In the genomic region with DNA sequence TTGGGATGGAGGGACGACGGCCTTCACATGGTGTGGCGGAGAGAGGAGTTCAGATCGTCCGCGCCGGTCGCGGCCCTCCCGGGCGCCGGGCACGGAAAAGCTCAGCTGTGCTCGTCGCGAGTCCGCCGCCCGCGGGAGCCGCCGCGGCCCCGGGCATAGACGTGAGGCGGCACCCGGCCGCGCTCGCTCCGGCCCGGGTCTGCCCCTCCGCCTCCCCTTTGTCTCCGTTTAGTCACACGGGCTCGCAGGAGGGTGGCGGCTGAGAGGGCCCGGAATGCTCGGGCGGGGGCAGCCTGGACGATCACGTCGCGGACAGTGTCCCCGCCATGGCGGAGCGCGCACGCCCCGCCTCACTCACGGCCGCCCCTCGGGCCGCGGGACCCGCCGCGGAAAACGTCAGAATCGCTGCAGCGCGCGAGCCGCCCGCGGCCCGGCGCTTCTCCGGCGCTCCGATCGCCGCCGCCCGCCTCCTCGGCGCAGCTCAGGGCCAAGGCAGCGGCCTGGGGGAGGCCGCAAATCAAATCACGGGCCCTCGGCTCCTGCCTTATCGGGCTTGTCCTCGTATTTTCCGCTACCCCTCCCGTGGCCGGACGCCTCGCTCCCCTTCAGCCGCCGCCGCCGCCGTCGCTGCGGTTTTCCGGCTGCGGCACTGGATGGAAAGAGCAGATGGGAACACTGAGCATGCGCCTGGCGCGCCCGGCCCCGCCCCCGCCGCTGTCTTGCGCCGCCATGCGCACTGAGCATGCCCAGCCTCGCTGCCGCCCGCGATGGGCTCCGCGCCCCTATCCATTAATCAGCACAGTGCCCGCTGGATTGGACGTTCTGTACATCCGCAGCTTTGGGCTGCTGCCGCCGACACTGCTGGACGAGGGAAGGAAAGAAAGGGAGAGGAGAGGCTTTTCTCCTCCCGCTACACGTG, we compare ENCODE assay signal across 8 mouse cellular contexts. TPM values are rescaled to one million over a fixed set of nuclear protein-coding genes. Genes with fewer than 3 reads are reported as not detected.
DNase-seq lines count a peak whose midpoint lies in the region; ATAC-seq and TF ChIP-seq lines count a peak whose summit lies in the region.

A gene (minus strand): TSS at position 651 of the 919 bp plus-strand sequence.

- 0 out of 2 replicates have a peak, but pooled peaks have one; percentile 10 for TF ChIP-seq CTCF in testis, adult 2 months (IDR thresholded peaks at IDR 0.05; ENCODE audit: control insufficient read depth, insufficient read depth, insufficient replicate concordance, low read depth, low read length)

- TF ChIP-seq POLR2A in testis, adult 2 months (IDR thresholded peaks at IDR 0.05; ENCODE audit: control insufficient read depth, low read depth, low read length), result peak; percentile 67

- in situ Hi-C loops in ES-E14 (cut with MboI; ENCODE audit: low sequenced_read_pairs in 2 of 2, unreplicated experiment in 2 of 2), result no loop called here

- DNase-seq in ES-E14 (ENCODE audit: low read depth, low spot score), result peak; percentile 73
- peak; percentile 95 for DNase-seq in cerebellum, adult 11 months
- peak; percentile 96 for DNase-seq in forebrain, embryonic 14.5 days (ENCODE audit: low spot score)
- peak; percentile 95 to 97 for DNase-seq in heart, postnatal 14 days
- peak; percentile 95 to 97 for DNase-seq in layer of hippocampus, adult 18-20 months (ENCODE audit: low spot score in 2 of 2)
- DNase-seq in lung, adult 18-20 months, result peak; percentile 93 to 95

- ATAC-seq in forebrain, embryonic 14.5 days, result peak; percentile 99
- ATAC-seq in neural tube, embryonic 14.5 days (ENCODE audit: low read depth), result peak; percentile 98

- H3K4me3 ChIP-seq in ES-E14 (ENCODE audit: insufficient read depth in 1 of 2, low read depth in 1 of 2, low read length in 2 of 2, poor library complexity in 1 of 2, severe bottlenecking in 1 of 2), result peak within 1 kb of the TSS; percentile 91 to 92
- peak within 1 kb of the TSS; percentile 94 for H3K4me3 ChIP-seq in forebrain, embryonic 14.5 days (ENCODE audit: low read depth, low read length)
- peak within 1 kb of the TSS; percentile 98 for H3K4me3 ChIP-seq in neural tube, embryonic 14.5 days (ENCODE audit: low read depth, low read length)
- H3K4me3 ChIP-seq in testis, adult 2 months (ENCODE audit: control insufficient read depth, low read depth, low read length), result peak within 1 kb of the TSS; percentile 95

- under 1% methylated on average over 86 of the region's 121 CpGs for WGBS in forebrain, embryonic 14.5 days
- WGBS in neural tube, embryonic 14.5 days, result under 1% methylated on average over 113 of the region's 121 CpGs

- H3K9me3 ChIP-seq in ES-E14 (ENCODE audit: control insufficient read depth, insufficient read depth, low read depth, low read length), result no peaks in the 10 kb centered on the region
- H3K9me3 ChIP-seq in forebrain, embryonic 14.5 days (replicated peaks; ENCODE audit: control insufficient read depth, low read length), result no peaks in the 10 kb centered on the region
- no peaks in the 10 kb centered on the region for H3K9me3 ChIP-seq in neural tube, embryonic 14.5 days (ENCODE audit: control insufficient read depth, low read length)

- intact Hi-C loops in heart, postnatal 14 days (cut with DNase I), result loop anchor here (2.0 to 5.0 kb wide), 3 partner anchors 17 to 69 kb away; a partner anchor contains a TSS

- no peaks in the 10 kb centered on the region for H3K27me3 ChIP-seq in forebrain, embryonic 14.5 days (replicated peaks; ENCODE audit: control insufficient read depth, insufficient read depth, low read length)
- no peaks in the 10 kb centered on the region for H3K27me3 ChIP-seq in neural tube, embryonic 14.5 days (ENCODE audit: control insufficient read depth, insufficient read depth, low read length)
- H3K27me3 ChIP-seq in testis, adult 2 months (ENCODE audit: control insufficient read depth, insufficient read depth, low read length), result no peaks in the 10 kb centered on the region

- H3K4me2 ChIP-seq in forebrain, embryonic 14.5 days (ENCODE audit: low read length), result peak within 1 kb of the TSS; percentile 78
- peak within 1 kb of the TSS; percentile 60 for H3K4me2 ChIP-seq in neural tube, embryonic 14.5 days (ENCODE audit: low read depth, low read length)

- no peaks in the 10 kb centered on the region for H3K36me3 ChIP-seq in ES-E14 (ENCODE audit: control insufficient read depth, insufficient read depth, low read length, poor library complexity, severe bottlenecking)
- no peaks in the 10 kb centered on the region for H3K36me3 ChIP-seq in forebrain, embryonic 14.5 days (ENCODE audit: control insufficient read depth, insufficient read depth, low read length)
- H3K36me3 ChIP-seq in neural tube, embryonic 14.5 days (ENCODE audit: control insufficient read depth, insufficient read depth, low read length), result no peaks in the 10 kb centered on the region
- no peaks in the 10 kb centered on the region for H3K36me3 ChIP-seq in testis, adult 2 months (ENCODE audit: control insufficient read depth, insufficient read depth, low read length)

- H3K4me1 ChIP-seq in ES-E14 (ENCODE audit: control insufficient read depth in 2 of 2, insufficient read depth in 2 of 2, low read length in 2 of 2, poor library complexity in 1 of 2), result peaks cover 0 to 2% of the 10 kb centered on the region in 2 experiments; a peak in 1 of 4 replicates
- H3K4me1 ChIP-seq in forebrain, embryonic 14.5 days (ENCODE audit: control insufficient read depth, insufficient read depth, low read length), result peaks cover 16% of the 10 kb centered on the region
- H3K4me1 ChIP-seq in neural tube, embryonic 14.5 days (ENCODE audit: control insufficient read depth, insufficient read depth, low read length), result peaks cover 29% of the 10 kb centered on the region
- peaks cover 2% of the 10 kb centered on the region for H3K4me1 ChIP-seq in testis, adult 2 months (ENCODE audit: control insufficient read depth, insufficient read depth, low read length)

- peak within 1 kb of the TSS; percentile 89 for H3K9ac ChIP-seq in ES-E14 (ENCODE audit: insufficient read depth, low read depth, low read length, poor library complexity, severe bottlenecking)
- H3K9ac ChIP-seq in forebrain, embryonic 14.5 days (ENCODE audit: low read length), result peak within 1 kb of the TSS; percentile 98
- H3K9ac ChIP-seq in neural tube, embryonic 14.5 days (replicated peaks; ENCODE audit: low read depth, low read length), result peak within 1 kb of the TSS; percentile 99

- no peak within 1 kb of the TSS for H3K27ac ChIP-seq in ES-E14 (ENCODE audit: insufficient read depth, low read depth, low read length, poor library complexity, severe bottlenecking)
- H3K27ac ChIP-seq in forebrain, embryonic 14.5 days (ENCODE audit: low read depth, low read length), result peak within 1 kb of the TSS; percentile 97
- peak within 1 kb of the TSS; percentile 95 for H3K27ac ChIP-seq in neural tube, embryonic 14.5 days (ENCODE audit: low read depth, low read length)
- H3K27ac ChIP-seq in testis, adult 2 months (ENCODE audit: control insufficient read depth, insufficient read depth, low read depth, low read length), result peak within 1 kb of the TSS; percentile 92

TF ChIP-seq in ES-E14, 5 proteins besides CTCF, POLR2A, EP300 and RAD21:
- no peak for TF ChIP-seq MAFK (IDR thresholded peaks at IDR 0.05; ENCODE audit: insufficient read depth, low read depth, low read length)
- no peak for TF ChIP-seq CHD2 (IDR thresholded peaks at IDR 0.05; ENCODE audit: low read depth, low read length)
- no peak for TF ChIP-seq ZNF384 (IDR thresholded peaks at IDR 0.05; ENCODE audit: low read depth, low read length)
- no peak for TF ChIP-seq ZC3H11A (IDR thresholded peaks at IDR 0.05; ENCODE audit: borderline replicate concordance, low read depth, low read length)
- TF ChIP-seq HCFC1 (IDR thresholded peaks at IDR 0.05; ENCODE audit: borderline replicate concordance, insufficient read depth, low read length), result peak; percentile 48; the same call in 1 of the 2 replicates

RNA-seq across cellular contexts. Expression of the gene that starts here (rescaled TPM):
- total RNA-seq in ES-E14 (2012; rRNA removed), result 20.3 and 20.6 TPM in 2 replicates
- polyA plus RNA-seq in forebrain, embryonic 14.5 days (2014; fragmentation: Nextera tagmentation; extraction: Ambion mirVana), result 39.5 and 45.8 TPM in 2 replicates
- 10 to 100 TPM; 27.0 to 27.8 TPM for total RNA-seq in heart, postnatal 14 days (2021)
- 100 to 1,000 TPM; 129 to 136 TPM for total RNA-seq in layer of hippocampus, adult 18-20 months (2021)
- polyA plus RNA-seq in neural tube, embryonic 14.5 days (2014; fragmentation: Nextera tagmentation; extraction: Ambion mirVana), result 64.6 and 65.6 TPM in 2 replicates
- 10.4 and 11.8 TPM in 2 replicates for polyA plus RNA-seq in testis, adult 2 months (2012; rRNA removed)
